Comparison of ENCODE assay signal across 8 mouse cellular contexts in genomic region chr1:132364896-132365557, GRCm38 (mm10). TPM values are rescaled to one million over a fixed set of nuclear protein-coding genes. Genes with fewer than 3 reads are reported as not detected.
DNase-seq lines count a peak whose midpoint lies in the region; ATAC-seq lines count a peak whose summit lies in the region.
"Had no signal": no experiment of that assay in that cellular context is flagged by ENCODE, and none has a peak within 500 bp of the region (broad histone marks: within the 10 kb centered on the region; RNA-seq: fewer than 3 reads in every experiment).

No protein-coding gene starts in this region.

- H3K4me1 ChIP-seq in heart, embryonic 11.5 days (ENCODE audit: control insufficient read depth, insufficient read depth, low read length) = peaks cover 29% of the 10 kb centered on the region
- H3K4me1 ChIP-seq in neural tube, embryonic 13.5 days (replicated peaks) = peaks cover 32% of the 10 kb centered on the region

- H3K4me3 ChIP-seq in heart, embryonic 11.5 days (ENCODE audit: low read depth, low read length) = peak overlapping the region; percentile 5; the same call in 1 of the 2 replicates
- no peak overlapping the region for H3K4me3 ChIP-seq in neural tube, embryonic 13.5 days

- WGBS in heart, embryonic 11.5 days (ENCODE audit: insufficient replicate concordance) = 82% methylated on average over 7 of the region's 7 CpGs
- WGBS in neural tube, embryonic 13.5 days = 87% methylated on average over 7 of the region's 7 CpGs

- H3K4me2 ChIP-seq in heart, embryonic 11.5 days = peak overlapping the region; percentile 50
- no peak overlapping the region for H3K4me2 ChIP-seq in neural tube, embryonic 13.5 days

- no peak overlapping the region for H3K27ac ChIP-seq in heart, embryonic 11.5 days (ENCODE audit: low read depth, low read length)
- no peak overlapping the region for H3K27ac ChIP-seq in neural tube, embryonic 13.5 days (replicated peaks)
- H3K27ac ChIP-seq: macrophage had no signal

- H3K27me3 ChIP-seq in heart, embryonic 11.5 days (ENCODE audit: control insufficient read depth, insufficient read depth, low read length) = no peaks in the 10 kb centered on the region
- H3K27me3 ChIP-seq in neural tube, embryonic 13.5 days = no peaks in the 10 kb centered on the region

- ATAC-seq in heart, embryonic 11.5 days (replicated peaks; ENCODE audit: insufficient number of reproducible peaks, low FRiP score, low TSS enrichment) = no peak
- ATAC-seq in neural tube, embryonic 13.5 days (ENCODE audit: low read depth) = no peak

- H3K36me3 ChIP-seq in heart, embryonic 11.5 days (ENCODE audit: control insufficient read depth, insufficient read depth, low read length) = peaks cover 6% of the 10 kb centered on the region
- H3K36me3 ChIP-seq in neural tube, embryonic 13.5 days = peaks cover 32% of the 10 kb centered on the region

- no peak for DNase-seq in heart, postnatal 4 days
- no peak for DNase-seq in neural tube, embryonic 10.5 days (ENCODE audit: extremely low spot score, low spot score)
- peak; percentile 63 to 73 for DNase-seq in gastrocnemius, adult 8-10 months (ENCODE audit: low spot score in 2 of 2)
- no peak for DNase-seq in urinary bladder, adult 2 months (ENCODE audit: low spot score)
- no peak for DNase-seq in spleen, postnatal 36 days (ENCODE audit: low spot score in 2 of 2)

- no peaks in the 10 kb centered on the region for H3K9me3 ChIP-seq in heart, embryonic 11.5 days (replicated peaks; ENCODE audit: control insufficient read depth, low read length)
- no peaks in the 10 kb centered on the region for H3K9me3 ChIP-seq in neural tube, embryonic 13.5 days

- no peak overlapping the region for H3K9ac ChIP-seq in heart, embryonic 11.5 days (ENCODE audit: low read depth, low read length)
- H3K9ac ChIP-seq in neural tube, embryonic 13.5 days = 0 out of 2 replicates have a peak overlapping the region, but pooled peaks have one; percentile 9

RNA-seq across cellular contexts. Expression of gene Tmcc2, which starts 26.1 kb away (rescaled TPM):
- 10.4 and 14.6 TPM in 2 replicates for polyA plus RNA-seq in heart, embryonic 11.5 days (2014; fragmentation: Nextera tagmentation; extraction: Ambion mirVana)
- 10 to 100 TPM; 17.0 to 17.5 TPM for total RNA-seq in heart, postnatal 4 days (2021)
- polyA plus RNA-seq in neural tube, embryonic 13.5 days (2015; fragmentation: Nextera tagmentation; extraction: Ambion mirVana) = 32.2 and 33.9 TPM in 2 replicates
- 10 to 100 TPM; 38.8 to 60.0 (median 49.4) TPM for total RNA-seq in gastrocnemius, adult 8-10 months (2022)
- 7.9 and 9.8 TPM in 2 replicates for polyA plus RNA-seq in urinary bladder, adult 2 months (2012; rRNA removed)

RNA-seq across cellular contexts. Expression of gene Nuak2, which starts 49.1 kb away (rescaled TPM):
- 2.6 and 3.6 TPM in 2 replicates for polyA plus RNA-seq in heart, embryonic 11.5 days (2014; fragmentation: Nextera tagmentation; extraction: Ambion mirVana)
- 1 to 10 TPM; 5.3 to 5.8 TPM for total RNA-seq in heart, postnatal 4 days (2021)
- polyA plus RNA-seq in neural tube, embryonic 13.5 days (2015; fragmentation: Nextera tagmentation; extraction: Ambion mirVana) = 9.0 and 10.5 TPM in 2 replicates
- under 1 TPM; 0.45 to 0.94 (median 0.52) TPM for total RNA-seq in gastrocnemius, adult 8-10 months (2022)
- 3.4 TPM in 2 replicates for polyA plus RNA-seq in urinary bladder, adult 2 months (2012; rRNA removed)

RNA-seq across cellular contexts. Expression of gene Dstyk, which starts 52.3 kb away (rescaled TPM):
- polyA plus RNA-seq in heart, embryonic 11.5 days (2014; fragmentation: Nextera tagmentation; extraction: Ambion mirVana) = 11.6 and 11.9 TPM in 2 replicates
- total RNA-seq in heart, postnatal 4 days (2021) = 10 to 100 TPM; 16.9 to 17.3 TPM
- 9.2 and 9.8 TPM in 2 replicates for polyA plus RNA-seq in neural tube, embryonic 13.5 days (2015; fragmentation: Nextera tagmentation; extraction: Ambion mirVana)
- total RNA-seq in gastrocnemius, adult 8-10 months (2022) = 10 to 100 TPM in 1 of 4 experiments, 1 to 10 TPM in 3; 7.7 to 11.2 (median 8.5) TPM
- polyA plus RNA-seq in urinary bladder, adult 2 months (2012; rRNA removed) = 20.2 and 20.8 TPM in 2 replicates

Comparison
In these comparisons a context has a peak if more than half of its experiments do, and no peak if none do; other contexts are left out.
1. DNase-seq: peak in gastrocnemius, adult 8-10 months (2 of 2); none in heart, postnatal 4 days (single experiment), neural tube, embryonic 10.5 days (single experiment), urinary bladder, adult 2 months (single experiment) and spleen, postnatal 36 days (0 of 2).